Comparison of ENCODE assay signal across 10 mouse cellular contexts in genomic region chr6:72140371-72140770, GRCm38 (mm10). TPM values are rescaled to one million over a fixed set of nuclear protein-coding genes. Genes with fewer than 3 reads are reported as not detected.
A peak's percentile ranks its signal among the peaks of the same experiment; 100 is the strongest.
DNase-seq lines count a peak whose midpoint lies in the region; ATAC-seq and TF ChIP-seq lines count a peak whose summit lies in the region.
"Had no signal": no experiment of that assay in that cellular context is flagged by ENCODE, and none has a peak within 500 bp of the region (broad histone marks: within the 10 kb centered on the region; RNA-seq: fewer than 3 reads in every experiment).

No protein-coding gene starts in this region.

- no peaks in the 10 kb centered on the region for H3K27me3 ChIP-seq in lung, embryonic 15.5 days
- H3K27me3 ChIP-seq in embryonic facial prominence, embryonic 13.5 days, result no peaks in the 10 kb centered on the region
- no peaks in the 10 kb centered on the region for H3K27me3 ChIP-seq in kidney, embryonic 16.5 days (ENCODE audit: insufficient read depth, low read length)
- H3K27me3 ChIP-seq: kidney, embryonic 15.5 days had no signal

- no peak overlapping the region for H3K27ac ChIP-seq in lung, embryonic 15.5 days
- H3K27ac ChIP-seq in embryonic facial prominence, embryonic 13.5 days, result peak overlapping the region; percentile 39; the same call in 1 of the 2 replicates
- no peak overlapping the region for H3K27ac ChIP-seq in kidney, embryonic 16.5 days (ENCODE audit: low read length)
- H3K27ac ChIP-seq: kidney, embryonic 15.5 days had no signal

- 0 out of 2 replicates have a peak, but pooled peaks have one; percentile 27 for ATAC-seq in lung, embryonic 15.5 days (ENCODE audit: borderline replicate concordance, extremely low read depth, low FRiP score, low TSS enrichment)
- ATAC-seq in embryonic facial prominence, embryonic 13.5 days (ENCODE audit: insufficient number of reproducible peaks, insufficient read depth, low FRiP score, low TSS enrichment, low read depth), result no peak
- no peak for ATAC-seq in inflammation-experienced regulatory T-cells, adult 6 months
- no peak for ATAC-seq in kidney, embryonic 16.5 days (ENCODE audit: low FRiP score, low TSS enrichment)

- no peak for DNase-seq in lung, adult 2 months
- peak; percentile 46 for DNase-seq in lung, postnatal 25 days (ENCODE audit: low spot score)
- no peak for DNase-seq in right cerebral cortex, postnatal 14 days
- DNase-seq in cerebellum, adult 18-20 months, result no peak
- DNase-seq: lung, embryonic 14.5 days had no signal

- H3K9me3 ChIP-seq in lung, embryonic 15.5 days, result no peaks in the 10 kb centered on the region
- H3K9me3 ChIP-seq in embryonic facial prominence, embryonic 13.5 days, result no peaks in the 10 kb centered on the region
- no peaks in the 10 kb centered on the region for H3K9me3 ChIP-seq in kidney, embryonic 16.5 days (ENCODE audit: low read length)
- H3K9me3 ChIP-seq: kidney, embryonic 15.5 days had no signal

- H3K4me1 ChIP-seq in lung, embryonic 15.5 days, result no peaks in the 10 kb centered on the region
- no peaks in the 10 kb centered on the region; the same call in 1 of the 2 replicates for H3K4me1 ChIP-seq in lung, adult 2 months (ENCODE audit: control insufficient read depth, insufficient read depth, low read length)
- peaks cover 9% of the 10 kb centered on the region for H3K4me1 ChIP-seq in embryonic facial prominence, embryonic 13.5 days
- H3K4me1 ChIP-seq in kidney, embryonic 16.5 days (ENCODE audit: insufficient read depth, low read length), result no peaks in the 10 kb centered on the region

- no peak overlapping the region for H3K4me3 ChIP-seq in lung, embryonic 15.5 days
- no peak overlapping the region for H3K4me3 ChIP-seq in lung, adult 2 months (replicated peaks; ENCODE audit: extremely low read depth, low read depth, low read length)
- no peak overlapping the region for H3K4me3 ChIP-seq in embryonic facial prominence, embryonic 13.5 days
- H3K4me3 ChIP-seq in kidney, embryonic 16.5 days (ENCODE audit: low read length), result no peak overlapping the region
- H3K4me3 ChIP-seq: kidney, embryonic 15.5 days had no signal

- H3K36me3 ChIP-seq in lung, embryonic 15.5 days, result peaks cover 15% of the 10 kb centered on the region; the same call in 1 of the 2 replicates
- peaks cover 14% of the 10 kb centered on the region for H3K36me3 ChIP-seq in embryonic facial prominence, embryonic 13.5 days
- H3K36me3 ChIP-seq in kidney, embryonic 16.5 days (ENCODE audit: insufficient read depth, low read length), result no peaks in the 10 kb centered on the region

- no peak for TF ChIP-seq CTCF in lung, adult 2 months (IDR thresholded peaks at IDR 0.05; ENCODE audit: insufficient read depth, low read length)

- H3K9ac ChIP-seq in lung, embryonic 15.5 days, result no peak overlapping the region
- no peak overlapping the region for H3K9ac ChIP-seq in embryonic facial prominence, embryonic 13.5 days
- no peak overlapping the region for H3K9ac ChIP-seq in kidney, embryonic 16.5 days (replicated peaks; ENCODE audit: low read length)
- H3K9ac ChIP-seq: kidney, embryonic 15.5 days; lung, embryonic 14.5 days had no signal

- no peak overlapping the region for H3K4me2 ChIP-seq in lung, embryonic 15.5 days
- no peak overlapping the region for H3K4me2 ChIP-seq in embryonic facial prominence, embryonic 13.5 days
- H3K4me2 ChIP-seq in kidney, embryonic 16.5 days (replicated peaks; ENCODE audit: low read depth, low read length), result no peak overlapping the region
- H3K4me2 ChIP-seq: kidney, embryonic 15.5 days; lung, embryonic 14.5 days had no signal

- WGBS in lung, embryonic 15.5 days, result 73% methylated on average over 8 of the region's 8 CpGs
- WGBS in lung, adult 2 months, result 58% methylated on average over 8 of the region's 8 CpGs
- WGBS in embryonic facial prominence, embryonic 13.5 days, result 82% methylated on average over 8 of the region's 8 CpGs
- WGBS in kidney, embryonic 16.5 days, result 84% methylated on average over 8 of the region's 8 CpGs

- no peak for TF ChIP-seq POLR2A in lung, adult 2 months (IDR thresholded peaks at IDR 0.05; ENCODE audit: borderline replicate concordance, extremely low read depth, low read depth, low read length)

RNA-seq across cellular contexts. Expression of gene St3gal5, which starts 43.0 kb away (rescaled TPM):
- polyA plus RNA-seq in lung, embryonic 15.5 days (2015; fragmentation: Nextera tagmentation; extraction: Ambion mirVana), result 40.5 and 42.1 TPM in 2 replicates
- polyA plus RNA-seq in lung, adult 2 months (2012; rRNA removed), result 26.7 and 28.3 TPM in 2 replicates
- polyA plus RNA-seq in embryonic facial prominence, embryonic 13.5 days (2015; fragmentation: Nextera tagmentation; extraction: Ambion mirVana), result 18.5 and 22.8 TPM in 2 replicates
- under 1 TPM; 0.73 to 0.91 (median 0.74) TPM for polyA plus RNA-seq in inflammation-experienced regulatory T-cells, adult 6 months (2017; shearing (Covaris generic))
- polyA plus RNA-seq in kidney, embryonic 16.5 days (2015; fragmentation: Nextera tagmentation; extraction: Ambion mirVana), result 32.5 and 34.0 TPM in 2 replicates

Comparison
In these comparisons a context has a peak if more than half of its experiments do, and no peak if none do; other contexts are left out.
1. RNA of gene St3gal5, which starts 43.0 kb away (polyA plus RNA-seq): 40.5 to 42.1 TPM in lung, embryonic 15.5 days, 32.5 to 34.0 TPM in kidney, embryonic 16.5 days, 26.7 to 28.3 TPM in lung, adult 2 months and 18.5 to 22.8 TPM in embryonic facial prominence, embryonic 13.5 days; 0.73 to 0.91 TPM in inflammation-experienced regulatory T-cells, adult 6 months; every median in the first group is over 10 times any median in the second.